Comparison of ENCODE assay signal across 8 mouse cellular contexts in genomic region chr19:60812036-60812389, GRCm38 (mm10). TPM values are rescaled to one million over a fixed set of nuclear protein-coding genes. Genes with fewer than 3 reads are reported as not detected.
DNase-seq lines count a peak whose midpoint lies in the region; ATAC-seq and TF ChIP-seq lines count a peak whose summit lies in the region.

No protein-coding gene starts in this region.

- H3K27me3 ChIP-seq in embryonic facial prominence, embryonic 13.5 days, result no peaks in the 10 kb centered on the region
- H3K27me3 ChIP-seq in intestine, postnatal 0 days (replicated peaks; ENCODE audit: control insufficient read depth, insufficient read depth, low read length), result no peaks in the 10 kb centered on the region
- H3K27me3 ChIP-seq in neural tube, embryonic 13.5 days, result no peaks in the 10 kb centered on the region

- no peaks in the 10 kb centered on the region for H3K9me3 ChIP-seq in embryonic facial prominence, embryonic 13.5 days
- no peaks in the 10 kb centered on the region for H3K9me3 ChIP-seq in intestine, postnatal 0 days (ENCODE audit: control insufficient read depth)
- no peaks in the 10 kb centered on the region for H3K9me3 ChIP-seq in neural tube, embryonic 13.5 days

- H3K36me3 ChIP-seq in embryonic facial prominence, embryonic 13.5 days, result peaks cover 18% of the 10 kb centered on the region
- peaks cover 12% of the 10 kb centered on the region; the same call in 1 of the 2 replicates for H3K36me3 ChIP-seq in intestine, postnatal 0 days (ENCODE audit: control insufficient read depth, insufficient read depth)
- peaks cover 19% of the 10 kb centered on the region for H3K36me3 ChIP-seq in neural tube, embryonic 13.5 days

- intact Hi-C loops in left cerebral cortex, adult 2 months (cut with DNase I), result no loop called here
- intact Hi-C loops in left cerebral cortex, postnatal 10 days (cut with DNase I), result no loop called here

- no peak for ATAC-seq in embryonic facial prominence, embryonic 13.5 days (ENCODE audit: insufficient number of reproducible peaks, insufficient read depth, low FRiP score, low TSS enrichment, low read depth)
- no peak for ATAC-seq in intestine, postnatal 0 days
- no peak; the same call in 1 of the 2 replicates for ATAC-seq in neural tube, embryonic 13.5 days (ENCODE audit: low read depth)

- H3K4me3 ChIP-seq in left cerebral cortex, adult 2 months, result peak overlapping the region; percentile 88
- H3K4me3 ChIP-seq in embryonic facial prominence, embryonic 13.5 days, result peak overlapping the region; percentile 67
- peak overlapping the region; percentile 73 for H3K4me3 ChIP-seq in intestine, postnatal 0 days (ENCODE audit: low read depth, low read length)
- peak overlapping the region; percentile 59 for H3K4me3 ChIP-seq in neural tube, embryonic 13.5 days

- H3K4me2 ChIP-seq in embryonic facial prominence, embryonic 13.5 days, result peak overlapping the region; percentile 70
- H3K4me2 ChIP-seq in intestine, postnatal 0 days (replicated peaks; ENCODE audit: low read depth), result peak overlapping the region; percentile 69
- H3K4me2 ChIP-seq in neural tube, embryonic 13.5 days, result peak overlapping the region; percentile 74

- peaks cover 9% of the 10 kb centered on the region for H3K4me1 ChIP-seq in embryonic facial prominence, embryonic 13.5 days
- H3K4me1 ChIP-seq in intestine, postnatal 0 days (replicated peaks; ENCODE audit: control insufficient read depth, insufficient read depth, low read length), result 0 out of 2 replicates have a peak, but pooled peaks cover 3% of the 10 kb centered on the region
- H3K4me1 ChIP-seq in neural tube, embryonic 13.5 days (replicated peaks), result peaks cover 14% of the 10 kb centered on the region

- peak in 1 of 2 experiments; percentile 14 for DNase-seq in left cerebral cortex, adult 2 months (ENCODE audit: extremely low spot score in 1 of 2, low spot score in 2 of 2)
- no peak for DNase-seq in left cerebral cortex, postnatal 10 days (ENCODE audit: extremely low spot score in 1 of 2, low spot score in 2 of 2)
- DNase-seq in ovary, postnatal 14 days (ENCODE audit: low spot score), result no peak
- DNase-seq in left cerebral cortex, adult 8-10 months (ENCODE audit: low spot score in 2 of 2), result no peak
- DNase-seq in layer of hippocampus, postnatal 36 days, result no peak

- WGBS in embryonic facial prominence, embryonic 13.5 days, result 20% methylated on average over 10 of the region's 10 CpGs
- 11% methylated on average over 10 of the region's 10 CpGs for WGBS in intestine, postnatal 0 days
- 15% methylated on average over 10 of the region's 10 CpGs for WGBS in neural tube, embryonic 13.5 days

- H3K9ac ChIP-seq in embryonic facial prominence, embryonic 13.5 days, result peak overlapping the region; percentile 83
- peak overlapping the region; percentile 73 for H3K9ac ChIP-seq in intestine, postnatal 0 days (ENCODE audit: low read depth, low read length)
- H3K9ac ChIP-seq in neural tube, embryonic 13.5 days, result peak overlapping the region; percentile 80

- H3K27ac ChIP-seq in left cerebral cortex, adult 2 months, result peak overlapping the region; percentile 79
- no peak overlapping the region for H3K27ac ChIP-seq in embryonic facial prominence, embryonic 13.5 days
- no peak overlapping the region for H3K27ac ChIP-seq in intestine, postnatal 0 days (ENCODE audit: low read depth, low read length)
- H3K27ac ChIP-seq in neural tube, embryonic 13.5 days (replicated peaks), result peak overlapping the region; percentile 67; the same call in 1 of the 2 replicates

- TF ChIP-seq CTCF in left cerebral cortex, adult 2 months (IDR thresholded peaks at IDR 0.05), result no peak
- TF ChIP-seq CTCF in intestine, postnatal 0 days (IDR thresholded peaks at IDR 0.05; ENCODE audit: low read depth), result no peak

RNA-seq across cellular contexts. Expression of gene Fam45a, which starts 0.6 kb away (rescaled TPM):
- total RNA-seq in left cerebral cortex, adult 2 months (2021), result 10 to 100 TPM; 37.3 to 38.1 TPM
- 10 to 100 TPM; 32.7 to 39.6 TPM for total RNA-seq in left cerebral cortex, postnatal 10 days (2021)
- polyA plus RNA-seq in embryonic facial prominence, embryonic 13.5 days (2015; fragmentation: Nextera tagmentation; extraction: Ambion mirVana), result 35.0 and 36.7 TPM in 2 replicates
- polyA plus RNA-seq in intestine, postnatal 0 days (2015; fragmentation: Nextera tagmentation; extraction: Ambion mirVana), result 26.0 and 29.2 TPM in 2 replicates
- polyA plus RNA-seq in neural tube, embryonic 13.5 days (2015; fragmentation: Nextera tagmentation; extraction: Ambion mirVana), result 38.8 and 39.9 TPM in 2 replicates
- total RNA-seq in left cerebral cortex, adult 8-10 months (2022), result 10 to 100 TPM; 43.8 to 53.4 (median 48.2) TPM
- total RNA-seq in layer of hippocampus, postnatal 36 days (2021), result 10 to 100 TPM; 45.9 to 46.3 TPM

RNA-seq across cellular contexts. Expression of gene Eif3a, which starts 21.6 kb away (rescaled TPM):
- 10 to 100 TPM; 89.5 to 96.3 TPM for total RNA-seq in left cerebral cortex, adult 2 months (2021)
- 100 to 1,000 TPM; 122 to 123 TPM for total RNA-seq in left cerebral cortex, postnatal 10 days (2021)
- polyA plus RNA-seq in embryonic facial prominence, embryonic 13.5 days (2015; fragmentation: Nextera tagmentation; extraction: Ambion mirVana), result 145 and 152 TPM in 2 replicates
- 57.2 and 64.2 TPM in 2 replicates for polyA plus RNA-seq in intestine, postnatal 0 days (2015; fragmentation: Nextera tagmentation; extraction: Ambion mirVana)
- 106 and 124 TPM in 2 replicates for polyA plus RNA-seq in neural tube, embryonic 13.5 days (2015; fragmentation: Nextera tagmentation; extraction: Ambion mirVana)
- 10 to 100 TPM; 88.6 to 98.3 (median 90.6) TPM for total RNA-seq in left cerebral cortex, adult 8-10 months (2022)
- total RNA-seq in layer of hippocampus, postnatal 36 days (2021), result 100 to 1,000 TPM; 101 to 107 TPM

RNA-seq across cellular contexts. Expression of gene Sfxn4, which starts 49.3 kb away (rescaled TPM):
- total RNA-seq in left cerebral cortex, adult 2 months (2021), result 10 to 100 TPM; 14.7 to 15.2 TPM
- 10 to 100 TPM; 10.8 to 11.5 TPM for total RNA-seq in left cerebral cortex, postnatal 10 days (2021)
- 11.6 and 11.9 TPM in 2 replicates for polyA plus RNA-seq in embryonic facial prominence, embryonic 13.5 days (2015; fragmentation: Nextera tagmentation; extraction: Ambion mirVana)
- 1.6 and 2.0 TPM in 2 replicates for polyA plus RNA-seq in intestine, postnatal 0 days (2015; fragmentation: Nextera tagmentation; extraction: Ambion mirVana)
- 13.4 and 14.0 TPM in 2 replicates for polyA plus RNA-seq in neural tube, embryonic 13.5 days (2015; fragmentation: Nextera tagmentation; extraction: Ambion mirVana)
- 10 to 100 TPM; 17.9 to 21.5 (median 20.2) TPM for total RNA-seq in left cerebral cortex, adult 8-10 months (2022)
- total RNA-seq in layer of hippocampus, postnatal 36 days (2021), result 10 to 100 TPM; 13.1 to 14.3 TPM

RNA-seq across cellular contexts. Expression of gene Nanos1, which starts 56.2 kb away (rescaled TPM):
- total RNA-seq in left cerebral cortex, adult 2 months (2021), result 10 to 100 TPM; 22.1 to 22.8 TPM
- 10 to 100 TPM; 21.6 to 22.6 TPM for total RNA-seq in left cerebral cortex, postnatal 10 days (2021)
- 1.8 and 2.3 TPM in 2 replicates for polyA plus RNA-seq in embryonic facial prominence, embryonic 13.5 days (2015; fragmentation: Nextera tagmentation; extraction: Ambion mirVana)
- polyA plus RNA-seq in intestine, postnatal 0 days (2015; fragmentation: Nextera tagmentation; extraction: Ambion mirVana), result 0.60 and 0.67 TPM in 2 replicates
- 12.6 and 13.4 TPM in 2 replicates for polyA plus RNA-seq in neural tube, embryonic 13.5 days (2015; fragmentation: Nextera tagmentation; extraction: Ambion mirVana)
- 10 to 100 TPM; 21.2 to 23.8 (median 22.2) TPM for total RNA-seq in left cerebral cortex, adult 8-10 months (2022)
- 10 to 100 TPM; 17.5 to 17.8 TPM for total RNA-seq in layer of hippocampus, postnatal 36 days (2021)

Comparison
In these comparisons a context has a peak if more than half of its experiments do, and no peak if none do; other contexts are left out.
1. H3K27ac ChIP-seq: peak in left cerebral cortex, adult 2 months (single experiment) and neural tube, embryonic 13.5 days (single experiment); none in embryonic facial prominence, embryonic 13.5 days (single experiment) and intestine, postnatal 0 days (single experiment).
2. Peak in every context shown above with its lines, with median percentiles within 50 percentile points of each other: H3K4me3 ChIP-seq, H3K4me2 ChIP-seq and H3K9ac ChIP-seq.